Comparison of ENCODE assay signal across 9 mouse cellular contexts in genomic region chr5:17574413-17575182, GRCm38 (mm10). TPM values are rescaled to one million over a fixed set of nuclear protein-coding genes. Genes with fewer than 3 reads are reported as not detected.
DNase-seq lines count a peak whose midpoint lies in the region; ATAC-seq and TF ChIP-seq lines count a peak whose summit lies in the region.
"Had no signal": no experiment of that assay in that cellular context is flagged by ENCODE, and none has a peak within 500 bp of the region (broad histone marks: within the 10 kb centered on the region; RNA-seq: fewer than 3 reads in every experiment).

No protein-coding gene starts in this region.

- peak overlapping the region; percentile 57 for H3K4me3 ChIP-seq in heart, embryonic 12.5 days
- H3K4me3 ChIP-seq in kidney, embryonic 15.5 days (replicated peaks): peak overlapping the region; percentile 67
- H3K4me3 ChIP-seq in liver, embryonic 14.5 days (ENCODE audit: insufficient read depth in 1 of 2, low read depth in 2 of 2, low read length in 2 of 2): peak overlapping the region; percentile 36 to 37
- H3K4me3 ChIP-seq in neural tube, embryonic 11.5 days (ENCODE audit: low read depth, low read length): peak overlapping the region; percentile 52

- 1% methylated on average over 59 of the region's 59 CpGs for WGBS in heart, embryonic 12.5 days
- WGBS in kidney, embryonic 15.5 days: under 1% methylated on average over 59 of the region's 59 CpGs
- 2% methylated on average over 59 of the region's 59 CpGs for WGBS in liver, embryonic 14.5 days (ENCODE audit: insufficient replicate concordance)
- WGBS in neural tube, embryonic 11.5 days: under 1% methylated on average over 52 of the region's 59 CpGs

- H3K27ac ChIP-seq in heart, embryonic 12.5 days (ENCODE audit: poor library complexity, severe bottlenecking): peak overlapping the region; percentile 50
- H3K27ac ChIP-seq in kidney, embryonic 15.5 days: peak overlapping the region; percentile 92
- no peak overlapping the region for H3K27ac ChIP-seq in liver, embryonic 14.5 days
- H3K27ac ChIP-seq in neural tube, embryonic 11.5 days (ENCODE audit: low read depth, low read length): peak overlapping the region; percentile 56

- H3K9ac ChIP-seq in heart, embryonic 12.5 days: peak overlapping the region; percentile 69
- peak overlapping the region; percentile 62 for H3K9ac ChIP-seq in kidney, embryonic 15.5 days
- H3K9ac ChIP-seq in liver, embryonic 14.5 days (replicated peaks): no peak overlapping the region
- H3K9ac ChIP-seq in neural tube, embryonic 11.5 days (ENCODE audit: low read length): peak overlapping the region; percentile 63

- no peaks in the 10 kb centered on the region for H3K27me3 ChIP-seq in heart, embryonic 12.5 days (replicated peaks)
- no peaks in the 10 kb centered on the region for H3K27me3 ChIP-seq in kidney, embryonic 15.5 days
- H3K27me3 ChIP-seq in liver, embryonic 14.5 days (ENCODE audit: control insufficient read depth, insufficient read depth, low read length): peaks cover 30% of the 10 kb centered on the region
- no peaks in the 10 kb centered on the region for H3K27me3 ChIP-seq in neural tube, embryonic 11.5 days (ENCODE audit: control insufficient read depth, insufficient read depth, low read length)

- TF ChIP-seq EP300 in liver, embryonic 14.5 days (IDR thresholded peaks at IDR 0.05; ENCODE audit: low read depth): no peak

- TF ChIP-seq CTCF in liver, embryonic 14.5 days (IDR thresholded peaks at IDR 0.05; ENCODE audit: low read depth): no peak

- peak; percentile 88 for ATAC-seq in heart, embryonic 12.5 days (ENCODE audit: insufficient number of reproducible peaks, low FRiP score)
- ATAC-seq in kidney, embryonic 15.5 days (replicated peaks; ENCODE audit: low FRiP score): peak; percentile 96
- peak; percentile 48 for ATAC-seq in liver, embryonic 14.5 days (ENCODE audit: insufficient read depth)
- ATAC-seq in neural tube, embryonic 11.5 days (ENCODE audit: insufficient read depth, low FRiP score, low TSS enrichment): peak; percentile 95

- no peaks in the 10 kb centered on the region for H3K36me3 ChIP-seq in heart, embryonic 12.5 days
- peaks cover 3% of the 10 kb centered on the region; the same call in 1 of the 2 replicates for H3K36me3 ChIP-seq in kidney, embryonic 15.5 days
- no peaks in the 10 kb centered on the region for H3K36me3 ChIP-seq in liver, embryonic 14.5 days (replicated peaks; ENCODE audit: control insufficient read depth, insufficient read depth, low read depth)
- H3K36me3 ChIP-seq in neural tube, embryonic 11.5 days (ENCODE audit: control insufficient read depth, insufficient read depth, low read length): no peaks in the 10 kb centered on the region
- H3K36me3 ChIP-seq: G1E had no signal

- H3K9me3 ChIP-seq in heart, embryonic 12.5 days (replicated peaks): no peaks in the 10 kb centered on the region
- H3K9me3 ChIP-seq in kidney, embryonic 15.5 days (replicated peaks): no peaks in the 10 kb centered on the region
- H3K9me3 ChIP-seq in liver, embryonic 14.5 days (ENCODE audit: control insufficient read depth, low read length): no peaks in the 10 kb centered on the region
- no peaks in the 10 kb centered on the region for H3K9me3 ChIP-seq in neural tube, embryonic 11.5 days (ENCODE audit: control insufficient read depth, low read length)
- H3K9me3 ChIP-seq: G1E had no signal

- peak; percentile 24 to 48 for DNase-seq in left cerebral cortex, adult 18-20 months (ENCODE audit: low spot score in 2 of 2)
- DNase-seq in left cerebral cortex, adult 11 months (ENCODE audit: low spot score): no peak
- DNase-seq in fibroblast of lung, adult 2 months (ENCODE audit: low read depth): peak; percentile 38
- peak in 1 of 3 experiments; percentile 1 for DNase-seq in liver, embryonic 14.5 days (ENCODE audit: low read depth in 3 of 3, low spot score in 3 of 3)
- DNase-seq in neural tube, embryonic 11.5 days (ENCODE audit: low spot score): peak; percentile 87
- DNase-seq in thymus, postnatal 25 days: peak; percentile 5

- no peaks in the 10 kb centered on the region for H3K4me1 ChIP-seq in heart, embryonic 12.5 days (replicated peaks)
- H3K4me1 ChIP-seq in kidney, embryonic 15.5 days: 0 out of 2 replicates have a peak, but pooled peaks cover 10% of the 10 kb centered on the region
- H3K4me1 ChIP-seq in liver, embryonic 14.5 days (replicated peaks; ENCODE audit: control insufficient read depth in 2 of 2, insufficient read depth in 2 of 2, low read length in 1 of 2): no peaks in the 10 kb centered on the region
- 0 out of 2 replicates have a peak, but pooled peaks cover 6% of the 10 kb centered on the region for H3K4me1 ChIP-seq in neural tube, embryonic 11.5 days (ENCODE audit: control insufficient read depth, insufficient read depth, low read length)

- H3K4me2 ChIP-seq in heart, embryonic 12.5 days: peak overlapping the region; percentile 79
- H3K4me2 ChIP-seq in kidney, embryonic 15.5 days: peak overlapping the region; percentile 69
- H3K4me2 ChIP-seq in liver, embryonic 14.5 days (ENCODE audit: low read depth): peak overlapping the region; percentile 55
- peak overlapping the region; percentile 44 for H3K4me2 ChIP-seq in neural tube, embryonic 11.5 days (ENCODE audit: low read depth)

RNA-seq across cellular contexts. Expression of gene Sema3c, which starts 0.5 kb away (rescaled TPM):
- 10 to 100 TPM; 15.9 to 16.0 TPM for total RNA-seq in left cerebral cortex, adult 18-20 months (2021)
- polyA plus RNA-seq in heart, embryonic 12.5 days (2016; fragmentation: Nextera tagmentation; extraction: Ambion mirVana): 32.8 and 33.1 TPM in 2 replicates
- polyA plus RNA-seq in kidney, embryonic 15.5 days (2015; fragmentation: Nextera tagmentation; extraction: Ambion mirVana): 88.1 and 89.1 TPM in 2 replicates
- polyA plus RNA-seq in liver, embryonic 14.5 days (2012; rRNA removed): 0.15 and 0.16 TPM in 2 replicates
- 0.10 and 0.30 TPM in 2 replicates for polyA plus RNA-seq in liver, embryonic 14.5 days (2014; fragmentation: Nextera tagmentation; extraction: Ambion mirVana)
- 29.9 and 33.5 TPM in 2 replicates for polyA plus RNA-seq in neural tube, embryonic 11.5 days (2014; fragmentation: Nextera tagmentation; extraction: Ambion mirVana)
- polyA plus RNA-seq: G1E had no signal

Comparison
In these comparisons a context has a peak if more than half of its experiments do, and no peak if none do; other contexts are left out.
1. RNA of gene Sema3c, which starts 0.5 kb away (polyA plus RNA-seq): 88.1 to 89.1 TPM in kidney, embryonic 15.5 days, 29.9 to 33.5 TPM in neural tube, embryonic 11.5 days and 32.8 to 33.1 TPM in heart, embryonic 12.5 days; 0.10 to 0.30 TPM in liver, embryonic 14.5 days; every median in the first group is over 10 times any median in the second.
2. Peak in every context shown above with its lines, with median percentiles within 50 percentile points of each other: ATAC-seq, H3K4me2 ChIP-seq and H3K4me3 ChIP-seq.